Mouse (Mus musculus): ENCODE results near the gene Dock11. TPM values are rescaled to one million over a fixed set of nuclear protein-coding genes. Genes with fewer than 3 reads are reported as not detected.

Gene Dock11
- total RNA-seq, 4 experiments from 2014 or later: 12.8 to 14.4 (median 13.7) TPM

DNA sequence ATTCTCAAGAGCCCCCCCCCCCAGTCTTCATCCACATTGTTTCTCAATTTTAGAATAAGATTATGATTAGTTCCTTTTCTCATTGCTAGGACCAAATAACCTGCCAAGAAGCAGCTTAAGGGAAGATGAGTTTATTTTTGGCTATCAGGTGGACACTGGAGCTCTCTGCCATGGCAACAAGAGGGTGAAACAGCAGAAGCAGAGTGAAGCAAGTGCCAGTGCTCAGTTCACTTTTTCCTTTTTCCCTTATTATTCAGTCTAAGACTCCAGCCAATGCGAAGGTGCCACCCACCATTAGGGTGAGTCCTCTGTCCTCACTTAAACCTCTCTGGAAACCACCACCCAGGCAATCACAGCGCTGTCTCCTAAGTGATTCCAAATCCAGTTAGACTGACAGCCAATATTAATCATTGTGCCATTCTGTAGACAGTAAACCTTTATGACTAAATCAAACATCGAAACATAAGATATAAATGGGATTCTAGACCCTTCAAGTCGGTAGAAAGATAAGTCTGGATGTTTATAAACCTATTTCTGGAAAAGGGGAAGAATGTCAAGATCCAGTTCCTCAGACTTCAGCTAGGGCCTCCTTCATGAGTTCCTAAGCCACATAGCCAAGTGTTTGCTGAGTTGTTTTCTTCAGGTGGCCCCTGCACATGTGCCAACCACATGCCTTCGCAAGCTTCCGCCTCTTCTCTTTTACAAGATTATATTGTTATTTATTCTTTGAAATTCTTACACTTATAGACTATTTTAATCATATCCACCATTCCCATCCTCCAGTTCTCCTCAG, 200.0 kb downstream of the Dock11 start:
- no peak for DNase-seq (ENCODE audit: low spot score in 2 of 2)

DNA sequence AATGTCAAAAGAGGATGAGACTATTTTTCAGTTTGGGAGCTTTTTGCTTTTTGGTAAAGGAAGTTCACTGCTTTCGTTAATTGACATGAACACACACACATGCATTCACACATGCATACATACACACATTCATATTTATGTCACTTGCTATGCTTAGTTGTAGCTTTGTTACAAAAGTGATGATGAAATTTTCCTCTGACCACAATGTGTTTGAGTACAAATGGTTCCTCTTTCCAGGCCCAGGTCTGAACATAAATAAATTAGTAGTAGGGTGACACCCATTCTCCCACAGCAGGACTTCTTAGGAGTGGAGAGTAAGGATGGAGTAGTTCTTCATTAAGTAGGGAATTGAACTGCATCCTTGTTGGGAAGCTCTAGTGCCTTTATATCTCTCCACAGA, 212.3 kb downstream of the Dock11 start:
- no peak for DNase-seq (ENCODE audit: low spot score in 2 of 2)

DNA sequence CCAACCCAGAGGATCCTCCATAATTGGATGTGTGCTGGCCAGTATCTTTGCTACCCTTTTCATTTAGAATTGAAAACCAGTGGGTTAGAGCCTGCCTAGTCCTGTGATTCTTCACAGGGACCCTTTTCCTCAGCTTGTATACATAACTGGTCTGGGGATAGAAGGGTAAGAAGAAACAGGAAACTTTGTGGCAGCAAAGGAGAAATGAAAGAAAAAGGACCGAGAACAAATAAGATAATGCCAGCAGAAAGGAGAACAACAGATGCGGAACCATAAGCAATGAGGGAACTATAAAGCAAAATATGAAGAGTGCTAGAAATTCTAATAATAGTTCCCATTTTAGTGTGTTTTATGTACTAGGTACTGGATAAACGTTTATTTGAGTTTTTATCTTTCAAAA, 212.7 kb downstream of the Dock11 start:
- no peak for DNase-seq (ENCODE audit: low spot score in 2 of 2)

- DNase-seq (ENCODE audit: low spot score in 2 of 2): no peak
Measured at GRCm38 (mm10) chrX:36108601-36109000, 220.0 kb downstream of the Dock11 start.

GRCm38 (mm10) chrX:36111622-36112421, 223.2 kb downstream of the Dock11 start, which contains the start of gene Il13ra1:
Il13ra1 (plus strand) TSS chrX:36112110.
- DNase-seq (ENCODE audit: low spot score in 2 of 2): no peak

- no peak for DNase-seq (ENCODE audit: low spot score in 2 of 2)
Measured at GRCm38 (mm10) chrX:36112422-36112750, 223.8 kb downstream of the Dock11 start.

DNA sequence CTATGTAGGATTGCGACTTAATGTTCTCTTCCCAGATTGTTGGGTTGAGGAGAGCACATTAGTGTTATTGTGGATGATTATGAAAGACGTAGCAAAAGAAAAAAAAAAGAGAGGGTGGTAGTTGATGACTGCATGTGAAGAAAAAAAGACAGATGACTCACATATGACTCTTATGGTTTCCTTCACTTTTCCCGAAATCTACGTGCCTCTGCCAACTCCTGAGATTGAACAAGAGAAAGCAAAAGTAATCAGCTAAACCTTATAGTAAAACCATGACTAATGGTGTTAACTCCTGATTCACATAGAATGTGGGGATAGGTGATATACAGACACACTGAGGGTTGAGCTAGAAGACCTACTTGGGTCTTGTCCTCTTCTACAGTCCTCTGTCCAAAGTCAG, 226.5 kb downstream of the Dock11 start:
- no peak for DNase-seq (ENCODE audit: low spot score in 2 of 2)

Other genes with a start within 250 kb of the Dock11 start
- gene Il13ra1, start 223.3 kb downstream of the Dock11 start, total RNA-seq (2022): 1 to 10 TPM; 4.0 to 9.2 (median 5.9) TPM